Mouse (Mus musculus): ENCODE measurements at regions not wholly inside any gene's neighbourhood (a gene's known extent, or its start where the extent isn't known, plus 50 kb on each side); places are given as distances from the start of the nearest gene placed in this dataset.
"Not testable (repeated sequence)": the region's sequence is repeated elsewhere in the genome, so short reads cannot be mapped to it uniquely, and the experiment has no call there.

- no peak for TF ChIP-seq GATA1 (IDR thresholded peaks at IDR 0.05; ENCODE audit: borderline replicate concordance, low read length)
- no peak for TF ChIP-seq TAL1 (conservative IDR thresholded peaks at IDR 0.05; ENCODE audit: low read depth, low read length)
- TF ChIP-seq CTCF (IDR thresholded peaks at IDR 0.05; ENCODE audit: low read depth, low read length), result no peak
- Histone ChIP-seq H3K4me1 (ENCODE audit: insufficient read depth, low read depth, low read length) (no peaks in the 10 kb centered on the region), H3K27me3 (ENCODE audit: insufficient read depth, low read length) (no peaks in the 10 kb centered on the region), H3K9me3 (replicated peaks) (peaks cover 5% of the 10 kb centered on the region), H3K36me3 (replicated peaks) (no peaks in the 10 kb centered on the region), H3K4me3 (ENCODE audit: low read depth, low read length) (no peak overlapping the region)
- no peak for ATAC-seq (ENCODE audit: extremely low read depth, insufficient number of reproducible peaks, low FRiP score, poor library complexity, severe bottlenecking)
- no peak for DNase-seq (ENCODE audit: low spot score)
Measured at GRCm38 (mm10) chr1:108127393-108127792, 537.6 kb downstream of the Serpinb8 start.

GRCm38 (mm10) chr1:108132006-108132405 is 542.2 kb downstream of the Serpinb8 start:
- Histone ChIP-seq H3K4me3 (ENCODE audit: low read depth, low read length) (no peak overlapping the region), H3K9me3 (replicated peaks) (peaks cover 15% of the 10 kb centered on the region), H3K36me3 (replicated peaks) (no peaks in the 10 kb centered on the region)

GRCm38 (mm10) chr1:108135346-108135745 is 545.5 kb downstream of the Serpinb8 start:
- not testable (repeated sequence) for H3K4me3 ChIP-seq (ENCODE audit: low read depth, low read length); ATAC-seq (ENCODE audit: extremely low read depth, insufficient number of reproducible peaks, low FRiP score, poor library complexity, severe bottlenecking); H3K4me1 ChIP-seq (ENCODE audit: insufficient read depth, low read depth, low read length); H3K27me3 ChIP-seq (ENCODE audit: insufficient read depth, low read length); H3K36me3 ChIP-seq (replicated peaks); DNase-seq (ENCODE audit: low spot score)
- peaks cover 12% of the 10 kb centered on the region for H3K9me3 ChIP-seq (replicated peaks)

More at GRCm38 (mm10) chr1:108132006-108132405, 542.2 kb downstream of the Serpinb8 start:
- DNase-seq (ENCODE audit: low spot score) (no peak), ATAC-seq (ENCODE audit: extremely low read depth, insufficient number of reproducible peaks, low FRiP score, poor library complexity, severe bottlenecking) (no peak)
- Histone ChIP-seq H3K27me3 (ENCODE audit: insufficient read depth, low read length) (no peaks in the 10 kb centered on the region), H3K4me1 (ENCODE audit: insufficient read depth, low read depth, low read length) (no peaks in the 10 kb centered on the region)
- TF ChIP-seq TAL1 (conservative IDR thresholded peaks at IDR 0.05; ENCODE audit: low read depth, low read length) (no peak), POLR2AphosphoS5 (IDR thresholded peaks at IDR 0.05; ENCODE audit: insufficient replicate concordance, low read depth, low read length) (no peak), GATA2 (IDR thresholded peaks at IDR 0.05; ENCODE audit: borderline replicate concordance, low read depth, low read length) (no peak), GATA1 (IDR thresholded peaks at IDR 0.05; ENCODE audit: borderline replicate concordance, low read length) (no peak), CTCF (IDR thresholded peaks at IDR 0.05; ENCODE audit: low read depth, low read length) (no peak)

- no peak for ATAC-seq (ENCODE audit: extremely low read depth, insufficient number of reproducible peaks, low FRiP score, poor library complexity, severe bottlenecking)
- TF ChIP-seq GATA1 (IDR thresholded peaks at IDR 0.05; ENCODE audit: borderline replicate concordance, low read length) (no peak), CTCF (IDR thresholded peaks at IDR 0.05; ENCODE audit: low read depth, low read length) (no peak), POLR2AphosphoS5 (IDR thresholded peaks at IDR 0.05; ENCODE audit: insufficient replicate concordance, low read depth, low read length) (no peak), GATA2 (IDR thresholded peaks at IDR 0.05; ENCODE audit: borderline replicate concordance, low read depth, low read length) (no peak), TAL1 (conservative IDR thresholded peaks at IDR 0.05; ENCODE audit: low read depth, low read length) (no peak)
- Histone ChIP-seq H3K9me3 (replicated peaks) (peaks cover 2% of the 10 kb centered on the region; the same call in 1 of the 2 replicates), H3K27me3 (ENCODE audit: insufficient read depth, low read length) (no peaks in the 10 kb centered on the region), H3K36me3 (replicated peaks) (no peaks in the 10 kb centered on the region), H3K4me3 (ENCODE audit: low read depth, low read length) (no peak overlapping the region), H3K4me1 (ENCODE audit: insufficient read depth, low read depth, low read length) (no peaks in the 10 kb centered on the region)
- DNase-seq (ENCODE audit: low spot score), result no peak
Measured at GRCm38 (mm10) chr1:108144114-108144513, 554.3 kb downstream of the Serpinb8 start.

GRCm38 (mm10) chr1:108181350-108182167 is 591.8 kb downstream of the Serpinb8 start:
- Histone ChIP-seq H3K4me1 (ENCODE audit: insufficient read depth, low read depth, low read length) (no peaks in the 10 kb centered on the region), H3K9me3 (replicated peaks) (no peaks in the 10 kb centered on the region), H3K36me3 (replicated peaks) (no peaks in the 10 kb centered on the region), H3K27me3 (ENCODE audit: insufficient read depth, low read length) (no peaks in the 10 kb centered on the region), H3K4me3 (ENCODE audit: low read depth, low read length) (no peak overlapping the region)
- ATAC-seq (ENCODE audit: extremely low read depth, insufficient number of reproducible peaks, low FRiP score, poor library complexity, severe bottlenecking) (no peak), DNase-seq (ENCODE audit: low spot score) (no peak)
- TF ChIP-seq POLR2AphosphoS5 (IDR thresholded peaks at IDR 0.05; ENCODE audit: insufficient replicate concordance, low read depth, low read length), result no peak
- no peak for TF ChIP-seq CTCF (IDR thresholded peaks at IDR 0.05; ENCODE audit: low read depth, low read length)
- TF ChIP-seq GATA2 (IDR thresholded peaks at IDR 0.05; ENCODE audit: borderline replicate concordance, low read depth, low read length), result no peak
- TF ChIP-seq TAL1 (conservative IDR thresholded peaks at IDR 0.05; ENCODE audit: low read depth, low read length), result no peak
- no peak for TF ChIP-seq GATA1 (IDR thresholded peaks at IDR 0.05; ENCODE audit: borderline replicate concordance, low read length)

- no peaks in the 10 kb centered on the region for H3K36me3 ChIP-seq (replicated peaks)
- ATAC-seq (ENCODE audit: extremely low read depth, insufficient number of reproducible peaks, low FRiP score, poor library complexity, severe bottlenecking), result no peak
- H3K4me1 ChIP-seq (ENCODE audit: insufficient read depth, low read depth, low read length), result no peaks in the 10 kb centered on the region
- H3K27me3 ChIP-seq (ENCODE audit: insufficient read depth, low read length), result no peaks in the 10 kb centered on the region
- H3K9me3 ChIP-seq (replicated peaks), result no peaks in the 10 kb centered on the region
- H3K4me3 ChIP-seq (ENCODE audit: low read depth, low read length), result no peak overlapping the region
- TF ChIP-seq GATA2 (IDR thresholded peaks at IDR 0.05; ENCODE audit: borderline replicate concordance, low read depth, low read length) (no peak), TAL1 (conservative IDR thresholded peaks at IDR 0.05; ENCODE audit: low read depth, low read length) (no peak), GATA1 (IDR thresholded peaks at IDR 0.05; ENCODE audit: borderline replicate concordance, low read length) (no peak), CTCF (IDR thresholded peaks at IDR 0.05; ENCODE audit: low read depth, low read length) (no peak), POLR2AphosphoS5 (IDR thresholded peaks at IDR 0.05; ENCODE audit: insufficient replicate concordance, low read depth, low read length) (no peak)
- DNase-seq (ENCODE audit: low spot score), result no peak
Measured at GRCm38 (mm10) chr1:108182168-108182539, 592.3 kb downstream of the Serpinb8 start.
